Mouse (Mus musculus): ENCODE data around the gene Ren1. TPM values are rescaled to one million over a fixed set of nuclear protein-coding genes. Genes with fewer than 3 reads are reported as not detected.

The Ren1 gene
- total and polyA plus RNA-seq, 2 experiments from 2014 or later, result 0.12 to 0.14 TPM

GRCm38 (mm10) chr1:133327094-133327493, 23.2 kb upstream of the Ren1 start:
- no peaks in the 10 kb centered on the region for H3K36me3 ChIP-seq (ENCODE audit: insufficient read depth)

GRCm38 (mm10) chr1:133328299-133328795, 22.0 kb upstream of the Ren1 start:
- DNase-seq, result no peak

More at GRCm38 (mm10) chr1:133327094-133327493, 23.2 kb upstream of the Ren1 start:
- H3K27ac ChIP-seq (ENCODE audit: low read depth, low read length), result no peak overlapping the region
- H3K4me1 ChIP-seq (ENCODE audit: insufficient read depth), result peaks cover 17% of the 10 kb centered on the region; the same call in 1 of the 2 replicates
- ATAC-seq (no peak), DNase-seq (no peak)
- WGBS, result 69% methylated on average over 5 of the region's 5 CpGs
- no peak overlapping the region for H3K4me3 ChIP-seq (ENCODE audit: low read depth, low read length)
- no peak overlapping the region for H3K9ac ChIP-seq
- TF ChIP-seq CTCF (IDR thresholded peaks at IDR 0.05; ENCODE audit: low read depth), result no peak
- no peak overlapping the region for H3K4me2 ChIP-seq (ENCODE audit: low read depth)
- H3K9me3 ChIP-seq (ENCODE audit: low read length), result no peaks in the 10 kb centered on the region
- no peaks in the 10 kb centered on the region for H3K27me3 ChIP-seq (ENCODE audit: insufficient read depth, low read length)

GRCm38 (mm10) chr1:133328896-133329637, 21.2 kb upstream of the Ren1 start:
- Histone ChIP-seq H3K4me1 (ENCODE audit: insufficient read depth) (peaks cover 17% of the 10 kb centered on the region; the same call in 1 of the 2 replicates), H3K27ac (ENCODE audit: low read depth, low read length) (no peak overlapping the region)
- no peak for DNase-seq

More at GRCm38 (mm10) chr1:133328299-133328795, 22.0 kb upstream of the Ren1 start:
- no peak overlapping the region for H3K9ac ChIP-seq
- no peak for TF ChIP-seq CTCF (IDR thresholded peaks at IDR 0.05; ENCODE audit: low read depth)
- no peaks in the 10 kb centered on the region for H3K27me3 ChIP-seq (ENCODE audit: insufficient read depth, low read length)
- no peak overlapping the region for H3K27ac ChIP-seq (ENCODE audit: low read depth, low read length)
- H3K4me2 ChIP-seq (ENCODE audit: low read depth), result no peak overlapping the region
- 26% methylated on average over 6 of the region's 6 CpGs for WGBS
- no peak overlapping the region for H3K4me3 ChIP-seq (ENCODE audit: low read depth, low read length)
- no peaks in the 10 kb centered on the region for H3K9me3 ChIP-seq (ENCODE audit: low read length)
- peaks cover 17% of the 10 kb centered on the region; the same call in 1 of the 2 replicates for H3K4me1 ChIP-seq (ENCODE audit: insufficient read depth)
- no peaks in the 10 kb centered on the region for H3K36me3 ChIP-seq (ENCODE audit: insufficient read depth)
- ATAC-seq, result peak; percentile 23; the same call in 1 of the 2 replicates

GRCm38 (mm10) chr1:133329638-133329964, 20.7 kb upstream of the Ren1 start:
- Histone ChIP-seq H3K9me3 (ENCODE audit: low read length) (no peaks in the 10 kb centered on the region), H3K36me3 (ENCODE audit: insufficient read depth) (no peaks in the 10 kb centered on the region), H3K27me3 (ENCODE audit: insufficient read depth, low read length) (no peaks in the 10 kb centered on the region), H3K4me2 (ENCODE audit: low read depth) (peak overlapping the region; percentile 47), H3K4me1 (ENCODE audit: insufficient read depth) (peaks cover 17% of the 10 kb centered on the region; the same call in 1 of the 2 replicates), H3K4me3 (ENCODE audit: low read depth, low read length) (peak overlapping the region; percentile 20; the same call in 1 of the 2 replicates), H3K27ac (ENCODE audit: low read depth, low read length) (no peak overlapping the region), H3K9ac (peak overlapping the region; percentile 29; the same call in 1 of the 2 replicates)
- ATAC-seq (no peak), DNase-seq (no peak)
- TF ChIP-seq CTCF (IDR thresholded peaks at IDR 0.05; ENCODE audit: low read depth), result no peak
- 29% methylated on average over 7 of the region's 7 CpGs for WGBS

More at GRCm38 (mm10) chr1:133328896-133329637, 21.2 kb upstream of the Ren1 start:
- Histone ChIP-seq H3K4me3 (ENCODE audit: low read depth, low read length) (peak overlapping the region; percentile 20), H3K27me3 (ENCODE audit: insufficient read depth, low read length) (no peaks in the 10 kb centered on the region), H3K4me2 (ENCODE audit: low read depth) (peak overlapping the region; percentile 47), H3K9me3 (ENCODE audit: low read length) (no peaks in the 10 kb centered on the region), H3K9ac (peak overlapping the region; percentile 29; the same call in 1 of the 2 replicates), H3K36me3 (ENCODE audit: insufficient read depth) (no peaks in the 10 kb centered on the region)
- peak; percentile 38; the same call in 1 of the 2 replicates for ATAC-seq
- no peak for TF ChIP-seq CTCF (IDR thresholded peaks at IDR 0.05; ENCODE audit: low read depth)
- 8% methylated on average over 34 of the region's 34 CpGs for WGBS

GRCm38 (mm10) chr1:133331142-133331541, 19.2 kb upstream of the Ren1 start:
- WGBS, result 57% methylated on average over 3 of the region's 3 CpGs
- peak; percentile 79 for ATAC-seq
- no peaks in the 10 kb centered on the region for H3K27me3 ChIP-seq (ENCODE audit: insufficient read depth, low read length)
- no peaks in the 10 kb centered on the region for H3K9me3 ChIP-seq (ENCODE audit: low read length)
- H3K27ac ChIP-seq (ENCODE audit: low read depth, low read length), result 0 out of 2 replicates have a peak overlapping the region, but pooled peaks have one; percentile 29
- TF ChIP-seq CTCF (IDR thresholded peaks at IDR 0.05; ENCODE audit: low read depth), result no peak
- H3K9ac ChIP-seq, result no peak overlapping the region
- peak; percentile 73 for DNase-seq
- H3K4me2 ChIP-seq (ENCODE audit: low read depth), result no peak overlapping the region
- H3K36me3 ChIP-seq (ENCODE audit: insufficient read depth), result no peaks in the 10 kb centered on the region
- H3K4me1 ChIP-seq (ENCODE audit: insufficient read depth), result peaks cover 17% of the 10 kb centered on the region; the same call in 1 of the 2 replicates
- no peak overlapping the region for H3K4me3 ChIP-seq (ENCODE audit: low read depth, low read length)

- ATAC-seq, result no peak
- H3K27ac ChIP-seq (ENCODE audit: low read depth, low read length), result no peak overlapping the region
These were observed 17.5 kb upstream of the Ren1 start for GRCm38 (mm10) chr1:133332656-133333430.

More at GRCm38 (mm10) chr1:133332656-133333430, 17.5 kb upstream of the Ren1 start:
- no peak for DNase-seq
- TF ChIP-seq CTCF (IDR thresholded peaks at IDR 0.05; ENCODE audit: low read depth), result no peak
- H3K4me1 ChIP-seq (ENCODE audit: insufficient read depth), result peaks cover 17% of the 10 kb centered on the region; the same call in 1 of the 2 replicates
- H3K4me3 ChIP-seq (ENCODE audit: low read depth, low read length), result no peak overlapping the region
- 91% methylated on average over 11 of the region's 11 CpGs for WGBS
- no peaks in the 10 kb centered on the region for H3K27me3 ChIP-seq (ENCODE audit: insufficient read depth, low read length)
- no peak overlapping the region for H3K9ac ChIP-seq
- H3K9me3 ChIP-seq (ENCODE audit: low read length), result no peaks in the 10 kb centered on the region
- no peak overlapping the region for H3K4me2 ChIP-seq (ENCODE audit: low read depth)
- no peaks in the 10 kb centered on the region for H3K36me3 ChIP-seq (ENCODE audit: insufficient read depth)
